ENCODE assay signal across 16 mouse cellular contexts in genomic region chr12:102055758-102056157, GRCm38 (mm10).
DNase-seq lines count a peak whose midpoint lies in the region; ATAC-seq lines count a peak whose summit lies in the region.
"Had no signal": no experiment of that assay in that cellular context is flagged by ENCODE, and none has a peak within 500 bp of the region (broad histone marks: within the 10 kb centered on the region; RNA-seq: fewer than 3 reads in every experiment).

No protein-coding gene starts in this region.

- WGBS in midbrain, embryonic 10.5 days, result 94% methylated on average over 10 of the region's 10 CpGs
- WGBS in heart, embryonic 11.5 days (ENCODE audit: insufficient replicate concordance), result 84% methylated on average over 10 of the region's 10 CpGs

- no peaks in the 10 kb centered on the region for H3K9me3 ChIP-seq in midbrain, embryonic 10.5 days (replicated peaks)
- H3K9me3 ChIP-seq in heart, embryonic 11.5 days (replicated peaks; ENCODE audit: control insufficient read depth, low read length), result no peaks in the 10 kb centered on the region
- H3K9me3 ChIP-seq: embryonic facial prominence, embryonic 10.5 days; heart, embryonic 10.5 days had no signal

- H3K4me2 ChIP-seq in heart, embryonic 11.5 days, result no peak overlapping the region
- H3K4me2 ChIP-seq: liver, embryonic 11.5 days; midbrain, embryonic 11.5 days had no signal

- H3K9ac ChIP-seq in heart, embryonic 11.5 days (ENCODE audit: low read depth, low read length), result no peak overlapping the region

- no peak overlapping the region for H3K4me3 ChIP-seq in midbrain, embryonic 10.5 days
- H3K4me3 ChIP-seq in heart, embryonic 11.5 days (ENCODE audit: low read depth, low read length), result no peak overlapping the region
- H3K4me3 ChIP-seq: embryonic facial prominence, embryonic 10.5 days; gastrocnemius, adult 2 months; heart, embryonic 10.5 days had no signal

- H3K27ac ChIP-seq in midbrain, embryonic 10.5 days (replicated peaks), result no peak overlapping the region
- H3K27ac ChIP-seq in heart, embryonic 11.5 days (ENCODE audit: low read depth, low read length), result no peak overlapping the region
- H3K27ac ChIP-seq: embryonic facial prominence, embryonic 10.5 days; gastrocnemius, adult 2 months; heart, embryonic 10.5 days; kidney, postnatal 0 days had no signal

- H3K4me1 ChIP-seq in midbrain, embryonic 10.5 days, result peaks cover 13% of the 10 kb centered on the region
- H3K4me1 ChIP-seq in heart, embryonic 11.5 days (ENCODE audit: control insufficient read depth, insufficient read depth, low read length), result no peaks in the 10 kb centered on the region
- H3K4me1 ChIP-seq: heart, embryonic 10.5 days had no signal

- no peaks in the 10 kb centered on the region for H3K36me3 ChIP-seq in midbrain, embryonic 10.5 days
- no peaks in the 10 kb centered on the region for H3K36me3 ChIP-seq in heart, embryonic 11.5 days (ENCODE audit: control insufficient read depth, insufficient read depth, low read length)
- H3K36me3 ChIP-seq: embryonic facial prominence, embryonic 10.5 days; heart, embryonic 10.5 days had no signal

- DNase-seq in frontal cortex, postnatal 14 days (ENCODE audit: low spot score in 2 of 2), result no peak
- peak; percentile 37 to 78 for DNase-seq in frontal cortex, adult 2 months (ENCODE audit: extremely low spot score in 1 of 2, low spot score in 1 of 2)
- DNase-seq in left cerebral cortex, adult 18-20 months (ENCODE audit: low spot score in 2 of 2), result peak; percentile 58 to 61
- peak; percentile 59 to 75 for DNase-seq in right cerebral cortex, postnatal 36 days (ENCODE audit: low spot score in 2 of 2)
- DNase-seq in thymus, postnatal 0 days (ENCODE audit: low spot score), result no peak
- no peak for DNase-seq in midbrain, embryonic 10.5 days (ENCODE audit: low spot score)
- DNase-seq: adrenal gland, adult 8-10 months; gastrocnemius, adult 2 months; lung, postnatal 10 days had no signal

- ATAC-seq in frontal cortex, adult (ENCODE audit: low TSS enrichment), result peak; percentile 95
- ATAC-seq in heart, embryonic 11.5 days (replicated peaks; ENCODE audit: insufficient number of reproducible peaks, low FRiP score, low TSS enrichment), result no peak

- no peaks in the 10 kb centered on the region for H3K27me3 ChIP-seq in midbrain, embryonic 10.5 days (ENCODE audit: low read depth, poor library complexity, severe bottlenecking)
- H3K27me3 ChIP-seq in heart, embryonic 11.5 days (ENCODE audit: control insufficient read depth, insufficient read depth, low read length), result no peaks in the 10 kb centered on the region

Comparison
In these comparisons a context has a peak if more than half of its experiments do, and no peak if none do; other contexts are left out.
1. DNase-seq: peak in frontal cortex, adult 2 months (2 of 2), left cerebral cortex, adult 18-20 months (2 of 2) and right cerebral cortex, postnatal 36 days (2 of 2); none in frontal cortex, postnatal 14 days (0 of 2), thymus, postnatal 0 days (single experiment) and midbrain, embryonic 10.5 days (single experiment).